Mouse (Mus musculus) small intestine, adult 2 months (tissue): ENCODE results near the gene Cgnl1. TPM values are rescaled to one million over a fixed set of nuclear protein-coding genes. Genes with fewer than 3 reads are reported as not detected.

ENCODE experiments used
- H3K27ac ChIP-seq: fragments of 200-500 bp; 2 replicates; pipeline ENCODE4 v1.5.1; 2012; ENCODE audit warnings: low read depth, low read length, control low read depth, inconsistent platforms; ENCODE audit not compliant: insufficient read depth
- H3K27me3 ChIP-seq: fragments of 200-500 bp; 2 replicates; pipeline ENCODE4 v1.6.1; 2012; ENCODE audit warnings: mild to moderate bottlenecking, moderate library complexity, low read length, inconsistent platforms; ENCODE audit not compliant: control insufficient read depth, insufficient read depth
- H3K36me3 ChIP-seq: fragments of 200-500 bp; 2 replicates; pipeline ENCODE4 v1.6.1; 2012; ENCODE audit warnings: mild to moderate bottlenecking, low read length, control low read depth, inconsistent platforms; ENCODE audit not compliant: control insufficient read depth, insufficient read depth
- H3K4me1 ChIP-seq: fragments of 200-500 bp; 2 replicates; pipeline ENCODE4 v1.6.1; 2012; ENCODE audit warnings: low read length, inconsistent platforms, mixed read lengths; ENCODE audit not compliant: control insufficient read depth, insufficient read depth, insufficient read length
- H3K4me3 ChIP-seq: fragments of 200-500 bp; 2 replicates; pipeline ENCODE4 v1.5.1; 2012; ENCODE audit warnings: low read depth, mild to moderate bottlenecking, control low read depth, inconsistent platforms, low read length, moderate library complexity
- CTCF ChIP-seq: fragments of 200-500 bp; IDR thresholded peaks from 2 replicates; pipeline ENCODE4 v1.5.1; 2012; ENCODE audit warnings: low read depth, mild to moderate bottlenecking, control low read depth, inconsistent platforms, low read length, moderate library complexity, mixed read lengths; ENCODE audit not compliant: insufficient replicate concordance, insufficient read length; ENCODE audit errors: extremely low read depth
- POLR2A ChIP-seq: fragments of 200-500 bp; IDR thresholded peaks from 2 replicates; pipeline ENCODE4 v1.6.1; 2012; ENCODE audit warnings: low read depth, mild to moderate bottlenecking, control low read depth, inconsistent platforms, low read length, moderate library complexity
- WGBS: fragments of 180-500 bp; shearing (Covaris S2); methylation state at CpG from one replicate; pipeline ENCODE4 v1.1.7; 2018; 5-methylcytosine and 5-hydroxymethylcytosine counted together
- polyA plus RNA-seq: library from polyadenylated mRNA; depleted of rRNA; stranded (reverse); fragments of >200 nt; gene quantifications from 2 replicates; pipeline ENCODE4 v1.2.3, GENCODE M21; 2012

Gene Cgnl1
- polyA plus RNA-seq, 1 experiment: 1.0 TPM

DNA sequence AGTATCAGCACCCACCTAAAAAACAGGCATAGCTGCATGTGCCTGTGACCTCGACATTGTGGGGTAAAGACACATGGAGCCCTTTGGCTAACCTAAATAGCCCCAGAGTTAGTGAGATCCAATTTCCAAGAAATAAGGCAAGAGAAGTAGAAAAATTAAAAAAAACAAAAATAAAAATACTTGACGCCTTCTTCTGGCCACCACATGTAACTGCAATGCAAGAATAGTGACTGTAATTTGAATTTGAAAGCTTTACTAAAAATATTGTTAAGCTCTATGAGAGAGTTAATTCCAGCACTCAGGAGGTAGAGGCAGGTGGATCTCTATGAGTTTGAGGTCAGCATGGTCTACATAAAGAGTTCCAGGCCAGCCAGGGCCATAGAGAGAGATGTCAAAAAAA lies 39.3 kb upstream of the Cgnl1 start:
- no peaks in the 10 kb centered on the region for H3K27me3 ChIP-seq
- WGBS: 89% methylated on average over 2 of the region's 2 CpGs
- H3K36me3 ChIP-seq: no peaks in the 10 kb centered on the region
- no peak overlapping the region for H3K4me3 ChIP-seq
- no peak overlapping the region for H3K27ac ChIP-seq
- H3K4me1 ChIP-seq: peaks cover 3% of the 10 kb centered on the region; the same call in 1 of the 2 replicates
- TF ChIP-seq POLR2A (no peak), CTCF (no peak)

DNA sequence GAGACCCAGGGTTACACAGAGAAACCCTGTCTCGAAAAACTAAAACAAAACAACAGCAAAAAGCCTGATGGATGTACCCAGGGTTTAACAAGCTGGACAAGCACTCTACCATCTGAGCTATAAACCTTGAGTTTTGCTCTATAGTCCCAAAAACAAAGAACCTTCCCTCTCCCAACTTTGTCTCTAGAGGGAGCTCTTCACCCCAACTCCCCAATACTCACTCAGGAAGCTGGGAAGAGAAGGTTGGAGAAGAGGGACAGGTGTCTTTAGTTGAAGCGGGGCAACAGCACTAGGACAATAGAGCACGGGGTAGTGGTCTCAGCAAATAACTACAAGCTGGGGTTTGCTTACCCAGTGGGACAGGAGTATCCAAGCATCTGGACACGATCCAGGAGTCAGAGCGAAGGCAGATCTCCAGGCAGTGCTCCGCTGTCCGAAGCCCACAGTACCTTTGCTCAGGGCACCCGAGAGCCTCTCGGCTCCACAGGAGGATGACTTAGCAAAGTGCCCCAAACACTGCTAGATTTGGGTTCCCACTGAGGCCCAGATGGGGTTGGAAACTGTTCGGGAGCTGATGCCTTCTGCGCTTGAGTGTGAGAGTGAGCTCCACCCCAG lies 37.3 kb upstream of the Cgnl1 start:
- WGBS: 33% methylated on average over 11 of the region's 11 CpGs
- TF ChIP-seq POLR2A: no peak
- 0 out of 2 replicates have a peak, but pooled peaks have one; percentile 21 for TF ChIP-seq CTCF
- H3K4me3 ChIP-seq: no peak overlapping the region

DNA sequence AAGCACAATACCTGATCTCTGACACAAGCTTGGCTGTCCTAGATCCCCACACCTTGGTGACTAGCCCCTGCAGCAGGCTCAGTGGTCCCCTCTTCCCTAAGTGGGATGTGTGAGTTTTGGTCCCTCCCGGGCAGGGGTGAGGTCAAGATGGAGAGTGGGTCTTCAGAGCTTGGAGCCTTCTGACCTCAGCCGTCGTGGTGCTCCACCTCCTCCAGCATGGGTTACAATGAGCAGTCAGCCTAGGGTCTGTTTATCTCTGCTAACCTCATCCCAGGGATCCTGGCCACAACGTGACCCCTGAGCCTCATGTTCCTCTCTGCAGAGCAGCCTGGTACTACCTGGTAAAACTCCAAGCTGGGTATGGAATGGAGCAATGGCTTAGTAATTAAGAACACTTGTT lies 36.4 kb upstream of the Cgnl1 start:
- WGBS: 66% methylated on average over 4 of the region's 4 CpGs
- TF ChIP-seq CTCF (no peak), POLR2A (no peak)
- no peaks in the 10 kb centered on the region for H3K36me3 ChIP-seq

More for the DNA sequence above, 37.3 kb upstream of the Cgnl1 start:
- Histone ChIP-seq H3K4me1 (peaks cover 1% of the 10 kb centered on the region; the same call in 1 of the 2 replicates), H3K27me3 (no peaks in the 10 kb centered on the region), H3K36me3 (no peaks in the 10 kb centered on the region), H3K27ac (no peak overlapping the region)

DNA sequence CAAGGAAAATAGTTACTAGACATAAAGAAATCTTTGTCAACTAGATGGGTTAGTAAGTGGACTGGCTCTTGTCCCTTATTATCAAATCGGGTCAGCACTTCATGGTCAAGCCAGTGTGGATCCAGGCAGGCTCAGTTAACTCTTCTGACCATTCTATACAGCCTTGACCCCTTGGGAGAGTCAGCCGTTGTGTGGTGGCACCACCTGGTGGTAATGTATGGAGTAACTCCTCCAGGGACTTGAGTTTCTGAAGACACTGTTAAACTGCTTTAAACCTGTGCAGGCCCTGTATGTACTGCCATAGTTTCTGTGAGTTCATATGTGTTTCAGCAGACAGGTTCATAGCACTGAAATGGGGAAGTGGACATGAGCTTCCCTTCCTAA lies 35.0 kb upstream of the Cgnl1 start:
- H3K27me3 ChIP-seq: no peaks in the 10 kb centered on the region
- H3K36me3 ChIP-seq: no peaks in the 10 kb centered on the region
- no peak overlapping the region for H3K4me3 ChIP-seq
- 1% methylated on average over 2 of the region's 2 CpGs for WGBS
- no peak overlapping the region for H3K27ac ChIP-seq
- H3K4me1 ChIP-seq: no peaks in the 10 kb centered on the region
- TF ChIP-seq POLR2A: no peak
- TF ChIP-seq CTCF: peak; percentile 72; the same call in 1 of the 2 replicates

More for the DNA sequence above, 36.4 kb upstream of the Cgnl1 start:
- H3K4me1 ChIP-seq: no peaks in the 10 kb centered on the region
- no peak overlapping the region for H3K4me3 ChIP-seq
- no peak overlapping the region for H3K27ac ChIP-seq
- no peaks in the 10 kb centered on the region for H3K27me3 ChIP-seq

DNA sequence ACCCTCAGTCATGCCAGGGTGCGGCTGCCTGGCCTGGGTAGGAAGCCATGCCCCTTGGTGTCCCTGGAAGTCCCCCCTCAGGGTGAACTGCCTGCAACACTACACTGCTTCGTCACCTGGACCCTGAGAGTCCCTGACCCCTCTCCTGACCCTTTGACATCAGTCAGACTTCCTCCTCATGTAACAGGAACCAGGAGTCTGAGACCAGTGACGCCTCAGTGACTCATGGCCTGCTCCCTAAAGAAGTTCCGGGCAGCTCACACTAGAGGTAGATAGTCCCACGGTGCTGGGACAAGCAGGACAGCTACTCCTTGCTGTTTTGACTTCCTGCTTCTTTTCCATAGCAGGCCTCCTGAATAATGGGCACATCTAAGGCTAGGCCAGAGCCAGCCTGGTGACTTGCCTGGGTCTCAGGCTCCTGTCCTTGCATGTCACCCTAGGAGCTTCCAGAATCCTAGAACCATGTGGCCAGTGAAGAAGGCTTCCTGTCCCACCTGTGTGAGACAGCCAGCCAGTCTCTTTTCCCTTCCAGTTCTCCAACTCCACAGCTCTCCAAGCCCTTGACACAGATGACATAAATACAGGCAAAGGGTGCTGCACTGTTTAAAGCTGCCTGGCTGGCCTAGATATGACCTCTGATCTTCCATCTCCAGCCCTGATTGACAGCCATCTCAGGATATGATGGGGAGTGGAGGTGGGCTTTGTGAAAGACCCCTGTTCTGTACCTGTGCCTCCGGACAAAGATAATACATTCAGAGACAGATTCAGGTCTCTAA lies 34.4 kb upstream of the Cgnl1 start:
- TF ChIP-seq POLR2A: no peak
- no peak for TF ChIP-seq CTCF
- 82% methylated on average over 6 of the region's 6 CpGs for WGBS
- Histone ChIP-seq H3K36me3 (no peaks in the 10 kb centered on the region), H3K4me3 (no peak overlapping the region), H3K27ac (no peak overlapping the region), H3K27me3 (no peaks in the 10 kb centered on the region), H3K4me1 (no peaks in the 10 kb centered on the region)

DNA sequence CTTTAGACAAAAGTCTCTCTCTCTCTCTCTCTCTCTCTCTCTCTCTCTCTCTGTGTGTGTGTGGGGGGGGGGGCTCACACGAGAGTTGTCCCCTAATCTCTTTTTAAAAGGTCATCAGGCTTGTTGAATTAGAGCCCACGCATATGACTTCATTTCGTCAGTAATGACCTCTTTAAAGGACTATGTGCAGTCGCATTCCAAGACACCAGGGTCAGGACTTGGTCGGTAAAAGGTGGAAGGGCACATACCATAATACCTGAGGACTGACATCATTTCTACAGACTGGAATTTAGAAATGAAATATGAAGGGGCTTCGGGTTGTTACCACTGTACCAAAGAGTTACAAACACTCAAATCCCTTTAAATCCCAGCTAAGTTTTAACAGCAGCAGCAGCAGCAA lies 32.7 kb upstream of the Cgnl1 start:
- Histone ChIP-seq H3K27me3 (no peaks in the 10 kb centered on the region), H3K36me3 (no peaks in the 10 kb centered on the region), H3K4me3 (no peak overlapping the region), H3K4me1 (no peaks in the 10 kb centered on the region), H3K27ac (no peak overlapping the region)
- WGBS: 66% methylated on average over 6 of the region's 6 CpGs
- TF ChIP-seq POLR2A (no peak), CTCF (no peak)

DNA sequence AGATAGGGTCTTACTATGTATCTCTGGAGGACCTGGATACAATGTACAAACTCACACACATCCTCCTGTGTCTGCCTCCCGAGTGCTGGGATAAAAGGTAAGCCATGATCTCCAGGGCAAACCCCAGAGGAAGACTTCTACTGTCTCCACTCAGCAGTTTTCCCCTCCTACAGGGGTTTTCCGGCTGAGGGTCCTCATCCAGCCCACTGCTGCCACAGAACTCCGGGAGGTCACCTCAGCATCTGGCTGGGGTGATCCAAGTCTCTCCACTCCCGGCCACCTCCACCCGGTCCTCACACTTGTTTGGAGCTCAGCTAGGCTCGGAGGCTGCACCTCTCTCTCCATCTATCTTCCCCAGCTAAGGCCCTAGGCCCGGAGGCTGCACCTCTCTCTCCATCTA lies 31.9 kb upstream of the Cgnl1 start:
- no peaks in the 10 kb centered on the region for H3K27me3 ChIP-seq
- H3K4me1 ChIP-seq: no peaks in the 10 kb centered on the region
- no peak for TF ChIP-seq CTCF
- TF ChIP-seq POLR2A: no peak
- H3K4me3 ChIP-seq: no peak overlapping the region
- 73% methylated on average over 7 of the region's 7 CpGs for WGBS
- no peaks in the 10 kb centered on the region for H3K36me3 ChIP-seq
- no peak overlapping the region for H3K27ac ChIP-seq
